Mouse (Mus musculus) kidney, adult 2 months (tissue): Measurements from ENCODE around the gene Mapre1. TPM values are rescaled to one million over a fixed set of nuclear protein-coding genes. Genes with fewer than 3 reads are reported as not detected.
"Not testable (repeated sequence)": the region's sequence is repeated elsewhere in the genome, so short reads cannot be mapped to it uniquely, and the experiment has no call there.

Experiments used
- DNase-seq: peaks from one replicate; pipeline ENCODE4 v3.0.0; 2021
- H3K27ac ChIP-seq: fragments of 200-500 bp; 2 replicates; pipeline ENCODE4 v1.5.1; 2012; ENCODE audit warnings: low read depth, low read length, control low read depth, inconsistent platforms; ENCODE audit not compliant: insufficient read depth
- H3K27me3 ChIP-seq: fragments of 200-500 bp; replicated peaks from 2 replicates; pipeline ENCODE4 v1.6.1; 2012; ENCODE audit warnings: mild to moderate bottlenecking, moderate library complexity, low read length, inconsistent platforms; ENCODE audit not compliant: control insufficient read depth, insufficient read depth
- H3K36me3 ChIP-seq: fragments of 200-500 bp; 2 replicates; pipeline ENCODE4 v1.6.1; 2012; ENCODE audit warnings: mild to moderate bottlenecking, moderate library complexity, low read length, inconsistent platforms; ENCODE audit not compliant: control insufficient read depth, insufficient read depth
- H3K4me1 ChIP-seq: fragments of 200-500 bp; 2 replicates; pipeline ENCODE4 v1.6.1; 2011; ENCODE audit warnings: low read length; ENCODE audit not compliant: control insufficient read depth, insufficient read depth
- H3K4me3 ChIP-seq: fragments of 200-500 bp; 2 replicates; pipeline ENCODE4 v1.5.1; 2011; ENCODE audit warnings: mild to moderate bottlenecking, low read depth, low read length, control low read depth; ENCODE audit not compliant: insufficient read depth
- CTCF ChIP-seq: fragments of 200-500 bp; conservative IDR thresholded peaks from 2 replicates; pipeline ENCODE4 v1.5.1; 2011; ENCODE audit warnings: low read depth, mild to moderate bottlenecking, control low read depth, low read length, moderate library complexity, mixed read lengths; ENCODE audit not compliant: insufficient read depth, insufficient read length
- POLR2A ChIP-seq: fragments of 200-500 bp; IDR thresholded peaks from one replicate; pipeline ENCODE4 v1.6.1; 2011; ENCODE audit warnings: low read depth, low read length, control low read depth
- WGBS: fragments of 180-500 bp; shearing (Covaris S2); methylation state at CpG from one replicate; pipeline ENCODE4 v1.1.7; 2018; 5-methylcytosine and 5-hydroxymethylcytosine counted together
- polyA plus RNA-seq: library from polyadenylated mRNA; depleted of rRNA; stranded (reverse); fragments of >200 nt; gene quantifications from 2 replicates; pipeline ENCODE4 v1.2.3, GENCODE M21; 2012

Mapre1 gene
- polyA plus RNA-seq, 1 experiment, result 11.2 TPM

DNA sequence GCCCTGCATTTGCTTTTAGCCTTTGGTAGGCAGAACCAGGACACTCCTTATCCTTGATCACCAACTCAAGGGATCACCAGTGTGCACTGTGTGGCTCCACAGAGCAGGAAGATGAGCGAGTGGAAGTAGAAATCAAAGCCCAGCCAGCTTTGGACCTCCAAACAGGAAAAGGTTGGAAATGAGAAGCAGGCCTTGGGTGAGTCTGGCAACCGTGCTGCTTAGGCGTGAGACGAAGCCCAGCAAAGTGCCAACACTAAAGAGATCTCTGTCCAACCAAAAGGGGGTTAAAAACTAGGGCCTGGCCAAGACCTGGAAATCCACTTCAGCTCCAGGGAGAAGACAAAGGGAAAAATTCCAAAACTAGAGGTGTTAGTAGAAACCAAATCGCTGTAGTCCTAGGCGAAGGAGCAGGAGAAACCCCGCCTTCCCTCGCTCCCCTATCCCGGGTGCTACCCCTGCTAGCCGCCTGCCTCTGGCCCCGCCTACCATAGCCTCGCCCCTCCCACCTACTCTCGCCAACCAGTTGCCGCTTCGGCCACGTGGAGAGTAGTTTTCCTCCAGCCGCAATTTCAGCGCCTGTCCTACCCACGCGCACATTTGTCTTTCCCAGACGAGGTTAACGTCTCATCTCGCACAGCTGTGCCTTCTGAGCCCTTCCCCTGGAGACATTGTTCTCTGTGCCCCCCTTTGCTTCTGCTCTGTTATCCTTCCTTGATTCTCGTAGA is 37.7 kb downstream of the Mapre1 start:
- Histone ChIP-seq H3K36me3 (no peaks in the 10 kb centered on the region), H3K4me1 (no peaks in the 10 kb centered on the region), H3K27me3 (no peaks in the 10 kb centered on the region), H3K4me3 (peak overlapping the region; percentile 27; the same call in 1 of the 2 replicates), H3K27ac (no peak overlapping the region)
- peak; percentile 78 for DNase-seq
- 7% methylated on average over 24 of the region's 24 CpGs for WGBS
- no peak for TF ChIP-seq CTCF
- no peak for TF ChIP-seq POLR2A

DNA sequence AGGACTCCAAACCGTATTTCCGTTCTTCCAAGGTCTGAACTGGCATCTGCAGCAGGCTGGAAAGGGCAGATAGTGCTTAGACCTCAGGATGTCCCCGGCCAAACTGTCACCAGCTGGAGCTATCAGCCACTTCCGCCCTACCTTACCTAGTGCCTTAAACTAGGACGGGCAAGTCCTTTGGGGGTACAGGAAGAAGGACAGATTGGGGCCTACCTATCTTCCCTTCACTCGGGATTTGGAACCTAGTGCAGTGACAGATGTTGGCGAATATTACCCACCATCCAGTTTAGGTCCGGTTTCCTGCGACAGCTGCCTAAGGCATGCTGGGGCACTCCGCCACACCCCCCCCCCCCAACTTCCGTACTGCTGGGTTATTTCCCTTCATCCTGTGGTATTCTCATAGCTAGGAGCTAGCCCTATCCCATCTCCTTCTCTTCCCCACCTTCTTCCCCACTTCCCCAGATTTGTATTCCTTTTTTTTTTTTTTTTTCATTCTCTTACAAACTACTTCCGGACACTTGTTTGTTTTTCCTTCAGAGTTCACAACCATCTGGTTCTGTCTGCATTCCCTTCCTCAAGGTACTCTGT is 38.4 kb downstream of the Mapre1 start, which contains the start of gene Efcab8:
Gene Efcab8 (plus strand): TSS at position 538 of the 588 bp plus-strand sequence.
- no peaks in the 10 kb centered on the region for H3K36me3 ChIP-seq
- no peaks in the 10 kb centered on the region for H3K27me3 ChIP-seq
- no peaks in the 10 kb centered on the region for H3K4me1 ChIP-seq
- no peak for DNase-seq
- 33% methylated on average over 12 of the region's 12 CpGs for WGBS
- H3K27ac ChIP-seq, result no peak within 1 kb of the TSS
- TF ChIP-seq POLR2A (no peak), CTCF (no peak)
- H3K4me3 ChIP-seq, result peak within 1 kb of the TSS; percentile 27; the same call in 1 of the 2 replicates

DNA sequence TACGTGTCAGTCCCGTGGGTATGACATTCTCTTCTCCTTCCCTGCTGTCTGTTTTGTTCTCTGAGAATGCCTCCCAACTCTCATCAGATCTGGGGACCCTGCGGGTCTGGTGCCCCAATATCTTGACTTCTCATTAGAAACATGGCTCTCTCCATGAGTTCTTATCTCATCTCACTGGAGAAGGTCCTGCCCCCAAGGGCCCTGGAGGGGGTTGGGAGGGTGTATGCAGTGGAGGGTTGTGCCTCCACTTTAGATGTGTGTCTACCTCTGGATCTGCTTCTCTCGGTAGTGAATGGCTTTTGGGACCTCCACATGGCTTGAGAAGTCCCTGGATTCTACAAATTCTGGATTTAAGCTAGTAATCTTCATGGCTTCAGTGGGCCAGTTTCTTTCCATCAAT is 40.1 kb downstream of the Mapre1 start:
- Histone ChIP-seq H3K27me3 (no peaks in the 10 kb centered on the region), H3K27ac (no peak overlapping the region), H3K36me3 (no peaks in the 10 kb centered on the region), H3K4me3 (no peak overlapping the region), H3K4me1 (no peaks in the 10 kb centered on the region)
- no peak for TF ChIP-seq POLR2A
- TF ChIP-seq CTCF, result no peak
- WGBS, result 95% methylated on average over 4 of the region's 4 CpGs
- no peak for DNase-seq

DNA sequence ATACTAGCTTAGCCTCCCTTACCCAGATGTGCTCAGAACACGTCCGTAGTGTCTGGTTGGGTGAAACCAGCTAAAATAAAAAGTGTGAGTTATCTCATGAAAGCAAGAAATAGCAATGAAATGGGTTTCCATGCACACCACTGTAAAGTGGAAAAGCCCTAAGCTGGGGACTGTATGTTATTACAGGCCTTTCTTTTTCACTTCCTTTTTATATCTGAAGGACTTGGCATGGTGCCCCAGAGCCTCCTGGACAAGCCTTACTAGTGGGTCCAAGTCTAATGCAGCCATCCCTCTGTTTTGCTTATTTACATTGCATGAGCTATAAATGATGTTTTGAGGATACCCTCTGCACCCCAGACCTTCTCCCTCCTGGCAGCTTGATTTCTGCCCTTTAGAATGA is 43.6 kb downstream of the Mapre1 start:
- TF ChIP-seq CTCF (no peak), POLR2A (no peak)
- WGBS, result 91% methylated on average over 2 of the region's 2 CpGs
- no peaks in the 10 kb centered on the region for H3K27me3 ChIP-seq
- H3K27ac ChIP-seq, result no peak overlapping the region
- H3K4me3 ChIP-seq, result no peak overlapping the region
- no peaks in the 10 kb centered on the region for H3K4me1 ChIP-seq
- no peaks in the 10 kb centered on the region for H3K36me3 ChIP-seq
- DNase-seq, result peak; percentile 18

GRCm38 (mm10) chr2:153793366-153793765 is 52.3 kb downstream of the Mapre1 start:
- Histone ChIP-seq H3K36me3 (no peaks in the 10 kb centered on the region), H3K4me1 (no peaks in the 10 kb centered on the region), H3K27ac (no peak overlapping the region), H3K4me3 (no peak overlapping the region), H3K27me3 (no peaks in the 10 kb centered on the region)
- no peak for DNase-seq
- no peak for TF ChIP-seq CTCF
- no peak for TF ChIP-seq POLR2A

- DNase-seq, result peak; percentile 27
- TF ChIP-seq POLR2A (no peak), CTCF (peak; percentile 60)
Observed at GRCm38 (mm10) chr2:153795090-153795489, 54.0 kb downstream of the Mapre1 start.

GRCm38 (mm10) chr2:153807464-153807863 is 66.4 kb downstream of the Mapre1 start:
- not testable (repeated sequence) for H3K27ac ChIP-seq, H3K4me3 ChIP-seq, H3K36me3 ChIP-seq, H3K4me1 ChIP-seq, H3K27me3 ChIP-seq
- TF ChIP-seq CTCF, result peak; percentile 63
- peak; percentile 46 for DNase-seq

More at GRCm38 (mm10) chr2:153795090-153795489, 54.0 kb downstream of the Mapre1 start:
- 61% methylated on average over 5 of the region's 5 CpGs for WGBS
- Histone ChIP-seq H3K4me3 (no peak overlapping the region), H3K27me3 (no peaks in the 10 kb centered on the region), H3K36me3 (no peaks in the 10 kb centered on the region), H3K4me1 (no peaks in the 10 kb centered on the region), H3K27ac (no peak overlapping the region)
